Mouse (Mus musculus) granulocyte monocyte progenitor cell, adult 5-6 weeks (primary cell): ENCODE results near the gene Apol8. TPM values are rescaled to one million over a fixed set of nuclear protein-coding genes. Genes with fewer than 3 reads are reported as not detected.
"Not testable (repeated sequence)": the region's sequence is repeated elsewhere in the genome, so short reads cannot be mapped to it uniquely, and the experiment has no call there.

Experiments used
- ATAC-seq: replicated peaks from 2 replicates; pipeline ENCODE4 v1.8.0; 2016; ENCODE audit warnings: mild to moderate bottlenecking, moderate TSS enrichment, inconsistent platforms; ENCODE audit not compliant: poor library complexity, severe bottlenecking
- total RNA-seq, 2 experiments: library from RNA; stranded (forward) in 1 of 2; stranded (reverse) in 1 of 2; fragments of 200-712, 200-1000 nt in 1 of 2; fragments of >200 nt in 1 of 2; fragmentation: Nextera tagmentation in 1 of 2; gene quantifications; 2 replicates each; pipeline ENCODE4 v1.2.3; 2014 to 2017

Gene Apol8
- total RNA-seq, 2 experiments from 2014 or later, result not detected

GRCm38 (mm10) chr15:77721509-77721908 lies 35.3 kb downstream of the Apol8 start:
- not testable (repeated sequence) for ATAC-seq

DNA sequence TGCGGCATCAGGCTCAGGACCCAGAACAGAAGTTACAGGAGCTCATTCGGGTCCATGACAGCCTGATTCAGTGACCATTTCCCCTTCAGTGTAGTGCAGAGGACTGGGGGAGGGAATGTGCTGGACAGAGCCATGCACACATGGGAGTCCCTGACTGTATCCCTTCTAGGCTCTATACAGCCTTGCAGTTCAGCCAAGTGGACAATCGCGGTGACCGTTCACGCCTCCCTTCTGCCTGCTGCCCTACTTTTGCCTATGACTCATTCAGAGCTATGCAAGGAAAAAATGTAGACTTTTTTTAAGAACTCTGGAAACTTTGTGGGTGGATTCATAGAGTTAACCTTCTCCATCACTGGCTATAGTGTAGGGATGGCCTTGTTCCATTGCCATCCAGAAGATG lies 38.6 kb downstream of the Apol8 start:
- ATAC-seq, result not testable (repeated sequence)

GRCm38 (mm10) chr15:77708936-77709335 lies 47.9 kb downstream of the Apol8 start:
- ATAC-seq, result not testable (repeated sequence)

DNA sequence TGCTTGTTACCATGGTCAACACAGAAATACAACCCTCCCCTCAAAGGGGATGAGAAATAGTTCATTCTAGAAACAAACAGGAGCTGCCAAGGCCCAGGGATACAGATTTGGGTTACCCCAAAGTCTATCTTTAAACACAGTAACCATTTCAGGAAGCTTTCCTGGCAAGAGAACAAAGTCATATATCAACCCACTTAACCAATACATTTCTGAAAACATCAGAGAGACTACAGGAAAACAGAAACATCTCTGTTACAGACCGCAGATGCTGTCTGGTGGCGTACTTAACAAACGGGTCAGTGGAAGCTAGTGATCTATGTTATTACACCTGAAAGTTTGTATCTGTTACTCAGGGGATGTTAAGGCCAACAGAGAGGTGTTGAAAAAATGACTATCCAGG lies 51.5 kb downstream of the Apol8 start:
- not testable (repeated sequence) for ATAC-seq

- not testable (repeated sequence) for ATAC-seq
Observed at GRCm38 (mm10) chr15:77698656-77699055, 58.1 kb downstream of the Apol8 start, which contains the start of gene Apol7e. TSS of gene Apol7e (plus strand) at chr15:77698857.

Other genes starting within 250 kb of the Apol8 start
- gene Apol11a, start 248.7 kb downstream of the Apol8 start, total RNA-seq (2014; fragmentation: Nextera tagmentation), result not detected in 2 replicates
- gene Apol11a, start 248.7 kb downstream of the Apol8 start, total RNA-seq (2017), result not detected in 2 replicates
- gene Apol7c, start 223.7 kb downstream of the Apol8 start, total RNA-seq (2014; fragmentation: Nextera tagmentation), result not detected in 2 replicates
- 0.57 TPM in 1 of 2 replicates, not detected in the other for gene Apol7c, start 223.7 kb downstream of the Apol8 start, total RNA-seq (2017)
- gene 1700025B11Rik, start 195.1 kb downstream of the Apol8 start, total RNA-seq (2014; fragmentation: Nextera tagmentation), result not detected in 2 replicates
- gene 1700025B11Rik, start 195.1 kb downstream of the Apol8 start, total RNA-seq (2017), result not detected in 2 replicates
- gene Apol10b, start 160.9 kb downstream of the Apol8 start, total RNA-seq (2014; fragmentation: Nextera tagmentation), result not detected in 2 replicates
- not detected in 2 replicates for gene Apol10b, start 160.9 kb downstream of the Apol8 start, total RNA-seq (2017)
- gene Gm36245, start 157.7 kb downstream of the Apol8 start, total RNA-seq (2014; fragmentation: Nextera tagmentation), result not detected in 2 replicates
- gene Gm36245, start 157.7 kb downstream of the Apol8 start, total RNA-seq (2017), result not detected in 2 replicates
- gene Apol11b, start 113.7 kb downstream of the Apol8 start, total RNA-seq (2014; fragmentation: Nextera tagmentation), result not detected in 2 replicates
- gene Apol11b, start 113.7 kb downstream of the Apol8 start, total RNA-seq (2017), result not detected in 2 replicates
- gene Apol7e, start 58.1 kb downstream of the Apol8 start, total RNA-seq (2014; fragmentation: Nextera tagmentation), result not detected in 2 replicates
- 1.4 TPM in 1 of 2 replicates, not detected in the other for gene Apol7e, start 58.1 kb downstream of the Apol8 start, total RNA-seq (2017)
- gene Apol9b, start 28.0 kb downstream of the Apol8 start, total RNA-seq (2014; fragmentation: Nextera tagmentation), result not detected in 2 replicates
- gene Apol9b, start 28.0 kb downstream of the Apol8 start, total RNA-seq (2017), result not detected in 2 replicates
- 199 and 315 TPM in 2 replicates for gene Myh9, start 85.2 kb upstream of the Apol8 start, total RNA-seq (2014; fragmentation: Nextera tagmentation)
- gene Myh9, start 85.2 kb upstream of the Apol8 start, total RNA-seq (2017), result 285 and 305 TPM in 2 replicates
- 214 and 226 TPM in 2 replicates for gene Txn2, start 172.0 kb upstream of the Apol8 start, total RNA-seq (2014; fragmentation: Nextera tagmentation)
- 65.7 and 89.0 TPM in 2 replicates for gene Txn2, start 172.0 kb upstream of the Apol8 start, total RNA-seq (2017)
- 10.1 and 18.2 TPM in 2 replicates for gene Foxred2, start 199.7 kb upstream of the Apol8 start, total RNA-seq (2014; fragmentation: Nextera tagmentation)
- gene Foxred2, start 199.7 kb upstream of the Apol8 start, total RNA-seq (2017), result 16.0 and 18.5 TPM in 2 replicates
- 190 and 212 TPM in 2 replicates for gene Eif3d, start 213.8 kb upstream of the Apol8 start, total RNA-seq (2014; fragmentation: Nextera tagmentation)
- gene Eif3d, start 213.8 kb upstream of the Apol8 start, total RNA-seq (2017), result 219 and 227 TPM in 2 replicates